Comparison of ENCODE assay signal across 8 mouse cellular contexts in the genomic region with DNA sequence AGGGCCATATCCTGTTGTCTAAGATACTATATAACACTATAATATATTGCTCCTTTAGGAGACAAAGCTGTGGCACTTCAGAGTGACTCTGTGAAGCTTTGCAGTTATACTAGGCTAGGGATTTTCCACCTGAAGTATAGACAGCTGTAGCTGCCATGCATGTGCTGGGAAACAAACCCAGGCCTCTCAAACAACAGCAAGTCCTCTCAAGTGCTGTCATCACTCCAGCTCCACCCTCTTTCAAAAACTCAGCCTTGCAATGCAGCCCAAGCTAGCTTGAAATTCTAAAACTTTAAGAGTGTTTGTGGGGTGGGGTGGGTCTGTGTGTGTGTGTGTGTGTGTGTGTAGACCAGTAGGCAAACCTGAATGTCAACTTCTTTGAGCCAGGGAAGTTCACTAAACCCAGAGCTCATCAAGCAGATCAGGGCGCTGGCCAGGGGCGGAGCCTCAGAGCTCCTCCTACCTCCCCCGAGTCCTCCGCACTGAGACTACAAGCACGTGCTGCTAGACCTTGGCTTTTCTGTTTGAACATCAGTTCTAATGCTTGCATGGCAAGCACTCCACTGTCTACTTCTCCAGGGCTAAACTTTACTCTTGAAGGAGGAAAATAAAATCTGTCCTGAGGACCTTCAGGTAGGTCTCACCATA. TPM values are rescaled to one million over a fixed set of nuclear protein-coding genes. Genes with fewer than 3 reads are reported as not detected.
DNase-seq lines count a peak whose midpoint lies in the region; ATAC-seq and TF ChIP-seq lines count a peak whose summit lies in the region.

No protein-coding gene starts in this region.

- DNase-seq in ZHBTc4 (ENCODE audit: low read depth, low spot score) = peak; percentile 20
- DNase-seq in embryo, embryonic 10.5 days (ENCODE audit: low spot score) = peak; percentile 55
- DNase-seq in kidney, adult 9 months = peak; percentile 24
- DNase-seq in thymus, postnatal 14 days = peak; percentile 58
- no peak for DNase-seq in midbrain, postnatal 0 days (ENCODE audit: low spot score)
- DNase-seq in frontal cortex, postnatal 14 days (ENCODE audit: low spot score in 2 of 2) = no peak
- DNase-seq in layer of hippocampus, postnatal 14 days (ENCODE audit: low spot score in 2 of 2) = no peak

- H3K4me3 ChIP-seq in lung, embryonic 15.5 days = no peak overlapping the region
- H3K4me3 ChIP-seq in midbrain, postnatal 0 days (ENCODE audit: low read depth, low read length) = no peak overlapping the region

- H3K4me2 ChIP-seq in lung, embryonic 15.5 days = peak overlapping the region; percentile 21; the same call in 1 of the 2 replicates
- H3K4me2 ChIP-seq in midbrain, postnatal 0 days (ENCODE audit: low read depth, low read length, poor library complexity, severe bottlenecking) = no peak overlapping the region

- TF ChIP-seq CTCF in midbrain, postnatal 0 days (IDR thresholded peaks at IDR 0.05) = no peak

- H3K9ac ChIP-seq in lung, embryonic 15.5 days = no peak overlapping the region
- no peak overlapping the region for H3K9ac ChIP-seq in midbrain, postnatal 0 days (replicated peaks; ENCODE audit: low read length, poor library complexity, severe bottlenecking)

- ATAC-seq in lung, embryonic 15.5 days (ENCODE audit: borderline replicate concordance, extremely low read depth, low FRiP score, low TSS enrichment) = peak; percentile 91
- no peak for ATAC-seq in midbrain, postnatal 0 days (ENCODE audit: low FRiP score)

- H3K36me3 ChIP-seq in lung, embryonic 15.5 days = no peaks in the 10 kb centered on the region
- no peaks in the 10 kb centered on the region for H3K36me3 ChIP-seq in midbrain, postnatal 0 days (ENCODE audit: insufficient read depth, low read length)

- H3K4me1 ChIP-seq in lung, embryonic 15.5 days = peaks cover 10% of the 10 kb centered on the region
- no peaks in the 10 kb centered on the region for H3K4me1 ChIP-seq in midbrain, postnatal 0 days (ENCODE audit: insufficient read depth, low read length)

- H3K27me3 ChIP-seq in lung, embryonic 15.5 days = no peaks in the 10 kb centered on the region
- no peaks in the 10 kb centered on the region for H3K27me3 ChIP-seq in midbrain, postnatal 0 days (ENCODE audit: insufficient read depth, low read length)

- WGBS in lung, embryonic 15.5 days = 9% methylated on average over 5 of the region's 5 CpGs
- 10% methylated on average over 5 of the region's 5 CpGs for WGBS in midbrain, postnatal 0 days

- H3K27ac ChIP-seq in lung, embryonic 15.5 days = no peak overlapping the region
- H3K27ac ChIP-seq in midbrain, postnatal 0 days (ENCODE audit: low read depth, low read length) = no peak overlapping the region

- no peaks in the 10 kb centered on the region for H3K9me3 ChIP-seq in lung, embryonic 15.5 days
- no peaks in the 10 kb centered on the region for H3K9me3 ChIP-seq in midbrain, postnatal 0 days (ENCODE audit: low read length)

RNA-seq across cellular contexts. Expression of a gene that starts 5.5 kb away (rescaled TPM):
- 0.05 and 0.08 TPM in 2 replicates for polyA plus RNA-seq in lung, embryonic 15.5 days (2015; fragmentation: Nextera tagmentation; extraction: Ambion mirVana)
- 0.44 TPM in 1 of 2 replicates, not detected in the other for total RNA-seq in midbrain, postnatal 0 days (2014; rRNA removed)
- 0.07 TPM in 1 of 2 replicates, not detected in the other for polyA plus RNA-seq in midbrain, postnatal 0 days (2015; fragmentation: Nextera tagmentation; extraction: Ambion mirVana)
- not detected for total RNA-seq in layer of hippocampus, postnatal 14 days (2021)

RNA-seq across cellular contexts. Expression of a gene that starts 56.4 kb away (rescaled TPM):
- 0.06 and 0.11 TPM in 2 replicates for polyA plus RNA-seq in lung, embryonic 15.5 days (2015; fragmentation: Nextera tagmentation; extraction: Ambion mirVana)
- total RNA-seq in midbrain, postnatal 0 days (2014; rRNA removed) = 0.33 TPM in 1 of 2 replicates, not detected in the other
- 0.22 and 0.25 TPM in 2 replicates for polyA plus RNA-seq in midbrain, postnatal 0 days (2015; fragmentation: Nextera tagmentation; extraction: Ambion mirVana)
- under 1 TPM; 0.37 to 0.62 TPM for total RNA-seq in layer of hippocampus, postnatal 14 days (2021)

Comparison
In these comparisons a context has a peak if more than half of its experiments do, and no peak if none do; other contexts are left out.
1. DNase-seq: peak in ZHBTc4 (single experiment), embryo, embryonic 10.5 days (single experiment), kidney, adult 9 months (single experiment) and thymus, postnatal 14 days (single experiment); none in midbrain, postnatal 0 days (single experiment), frontal cortex, postnatal 14 days (0 of 2) and layer of hippocampus, postnatal 14 days (0 of 2).